ENCODE assay signal across 13 mouse cellular contexts in genomic region chr10:81588739-81589138, GRCm38 (mm10).
"Had no signal": no experiment of that assay in that cellular context is flagged by ENCODE, and none has a peak within 500 bp of the region (broad histone marks: within the 10 kb centered on the region; RNA-seq: fewer than 3 reads in every experiment).

No protein-coding gene starts in this region.

- DNase-seq: lung, adult 18-20 months; lung, embryonic 14.5 days; lung, postnatal 10 days; lung, postnatal 4 days; midbrain, embryonic 14.5 days; retina, postnatal 1 day; right cerebral cortex, adult 18-20 months; right cerebral cortex, postnatal 25 days; right cerebral cortex, postnatal 4 days; spleen, adult 18-20 months; thymus, adult 2 months; thymus, postnatal 36 days had no signal

- ATAC-seq: midbrain, embryonic 16.5 days had no signal
